Mouse (Mus musculus) hindbrain, embryonic 14.5 days (tissue): ENCODE results near the gene Snai1. TPM values are rescaled to one million over a fixed set of nuclear protein-coding genes. Genes with fewer than 3 reads are reported as not detected.
A peak's percentile ranks its signal among the peaks of the same experiment; 100 is the strongest.

Experiments used
- ATAC-seq: fragments of 200-750 bp; cut with Nextera tagmentation; 2 replicates; pipeline ENCODE4 v1.8.0; 2017; ENCODE audit warnings: moderate number of reproducible peaks, mild to moderate bottlenecking, moderate TSS enrichment, moderate library complexity; ENCODE audit not compliant: low FRiP score
- DNase-seq: peaks from one replicate; pipeline ENCODE4 v3.0.0-alpha.2; 2015; ENCODE audit warnings: low spot score
- H3K27ac ChIP-seq: fragments of 300-500 bp; sonication (generic); 2 replicates; pipeline ENCODE4 v1.5.1; 2014; ENCODE audit warnings: mild to moderate bottlenecking, moderate library complexity
- H3K27me3 ChIP-seq: fragments of 300-500 bp; sonication (generic); 2 replicates; pipeline ENCODE4 v1.6.1; 2014; ENCODE audit warnings: mild to moderate bottlenecking, low read length, mixed read lengths; ENCODE audit not compliant: control insufficient read depth, insufficient read depth
- H3K36me3 ChIP-seq: fragments of 300-500 bp; sonication (generic); replicated peaks from 2 replicates; pipeline ENCODE4 v1.6.1; 2014; ENCODE audit not compliant: control insufficient read depth, insufficient read depth
- H3K4me1 ChIP-seq: fragments of 300-500 bp; sonication (generic); replicated peaks from 2 replicates; pipeline ENCODE4 v1.6.1; 2014; ENCODE audit warnings: antibody characterized with exemption, low read length, mixed read lengths; ENCODE audit not compliant: control insufficient read depth, insufficient read depth
- H3K4me2 ChIP-seq: fragments of 300-500 bp; sonication (generic); replicated peaks from 2 replicates; pipeline ENCODE4 v1.6.1; 2014; ENCODE audit warnings: mild to moderate bottlenecking, moderate library complexity
- H3K4me3 ChIP-seq: fragments of 300-500 bp; sonication (generic); replicated peaks from 2 replicates; pipeline ENCODE4 v1.5.1; 2014; ENCODE audit warnings: mild to moderate bottlenecking, low read length
- H3K9ac ChIP-seq: fragments of 300-500 bp; sonication (generic); 2 replicates; pipeline ENCODE4 v1.6.1; 2014
- H3K9me3 ChIP-seq: fragments of 300-500 bp; sonication (generic); 2 replicates; pipeline ENCODE4 v1.6.1; 2016; ENCODE audit warnings: low read length; ENCODE audit not compliant: control insufficient read depth
- WGBS: fragments of 180-500 bp; shearing (Covaris S2); extraction: QIAGEN DNeasy Blood & Tissue Kit; methylation state at CpG from one replicate; pipeline ENCODE4 v1.1.7; 2014; 5-methylcytosine and 5-hydroxymethylcytosine counted together
- polyA plus RNA-seq: library from polyadenylated mRNA; unstranded; fragments of >200 nt; fragmentation: Nextera tagmentation; extraction: Ambion mirVana; gene quantifications from 2 replicates; pipeline ENCODE4 v1.2.1, GENCODE M21; 2014

Gene Snai1
- polyA plus RNA-seq, 1 experiment from 2014 or later: 7.5 TPM

GRCm38 (mm10) chr2:167559413-167559812 is 21.4 kb downstream of the Snai1 start:
- Histone ChIP-seq H3K9ac (peak overlapping the region; percentile 51), H3K4me1 (0 out of 2 replicates have a peak, but pooled peaks cover 14% of the 10 kb centered on the region), H3K4me3 (no peak overlapping the region; the same call in 1 of the 2 replicates), H3K27ac (no peak overlapping the region), H3K36me3 (no peaks in the 10 kb centered on the region), H3K4me2 (peak overlapping the region; percentile 42), H3K9me3 (no peaks in the 10 kb centered on the region), H3K27me3 (no peaks in the 10 kb centered on the region; the same call in 1 of the 2 replicates)
- DNase-seq: no peak
- ATAC-seq: no peak
- 8% methylated on average over 26 of the region's 27 CpGs for WGBS

- ATAC-seq: no peak
- Histone ChIP-seq H3K4me1 (peaks cover 23% of the 10 kb centered on the region), H3K27me3 (no peaks in the 10 kb centered on the region; the same call in 1 of the 2 replicates), H3K36me3 (no peaks in the 10 kb centered on the region), H3K9me3 (no peaks in the 10 kb centered on the region), H3K27ac (no peak overlapping the region), H3K4me2 (no peak overlapping the region), H3K4me3 (no peak overlapping the region), H3K9ac (no peak overlapping the region; the same call in 1 of the 2 replicates)
- WGBS: 43% methylated on average over 8 of the region's 8 CpGs
- DNase-seq: no peak
Measured at GRCm38 (mm10) chr2:167562101-167562500, 24.1 kb downstream of the Snai1 start.

- H3K4me3 ChIP-seq: no peak overlapping the region
- no peak overlapping the region for H3K4me2 ChIP-seq
- H3K36me3 ChIP-seq: no peaks in the 10 kb centered on the region
- WGBS: 78% methylated on average over 5 of the region's 5 CpGs
- H3K27me3 ChIP-seq: no peaks in the 10 kb centered on the region; the same call in 1 of the 2 replicates
- DNase-seq (no peak), ATAC-seq (no peak)
- no peaks in the 10 kb centered on the region for H3K9me3 ChIP-seq
- no peak overlapping the region for H3K27ac ChIP-seq
- H3K4me1 ChIP-seq: peaks cover 23% of the 10 kb centered on the region
- H3K9ac ChIP-seq: no peak overlapping the region
Measured at GRCm38 (mm10) chr2:167563035-167563434, 25.0 kb downstream of the Snai1 start.

- Histone ChIP-seq H3K36me3 (no peaks in the 10 kb centered on the region), H3K27me3 (no peaks in the 10 kb centered on the region; the same call in 1 of the 2 replicates), H3K9me3 (no peaks in the 10 kb centered on the region), H3K4me3 (no peak overlapping the region), H3K9ac (no peak overlapping the region), H3K4me1 (peaks cover 23% of the 10 kb centered on the region), H3K27ac (no peak overlapping the region), H3K4me2 (no peak overlapping the region)
- DNase-seq (no peak), ATAC-seq (no peak)
- 48% methylated on average over 12 of the region's 12 CpGs for WGBS
Measured at GRCm38 (mm10) chr2:167563703-167564102, 25.7 kb downstream of the Snai1 start.

GRCm38 (mm10) chr2:167564551-167565311 is 26.7 kb downstream of the Snai1 start:
- Histone ChIP-seq H3K9ac (no peak overlapping the region), H3K27ac (no peak overlapping the region), H3K9me3 (no peaks in the 10 kb centered on the region), H3K4me2 (no peak overlapping the region), H3K4me3 (no peak overlapping the region), H3K36me3 (no peaks in the 10 kb centered on the region), H3K27me3 (no peaks in the 10 kb centered on the region; the same call in 1 of the 2 replicates), H3K4me1 (peaks cover 18% of the 10 kb centered on the region)
- ATAC-seq (no peak), DNase-seq (no peak)
- WGBS: 76% methylated on average over 13 of the region's 13 CpGs

- no peak for DNase-seq
- Histone ChIP-seq H3K9ac (no peak overlapping the region), H3K27me3 (no peaks in the 10 kb centered on the region), H3K4me1 (peaks cover 16% of the 10 kb centered on the region), H3K9me3 (no peaks in the 10 kb centered on the region), H3K36me3 (no peaks in the 10 kb centered on the region), H3K4me3 (no peak overlapping the region), H3K27ac (no peak overlapping the region), H3K4me2 (0 out of 2 replicates have a peak overlapping the region, but pooled peaks have one; percentile 25)
- WGBS: 69% methylated on average over 3 of the region's 3 CpGs
- ATAC-seq: no peak
Measured at GRCm38 (mm10) chr2:167565312-167565656, 27.3 kb downstream of the Snai1 start.

GRCm38 (mm10) chr2:167565682-167566081 is 27.7 kb downstream of the Snai1 start:
- DNase-seq (no peak), ATAC-seq (no peak)
- H3K9ac ChIP-seq: no peak overlapping the region
- H3K27ac ChIP-seq: no peak overlapping the region
- no peaks in the 10 kb centered on the region for H3K9me3 ChIP-seq
- H3K4me3 ChIP-seq: no peak overlapping the region
- 25% methylated on average over 19 of the region's 19 CpGs for WGBS
- peak overlapping the region; percentile 25; the same call in 1 of the 2 replicates for H3K4me2 ChIP-seq
- H3K4me1 ChIP-seq: peaks cover 16% of the 10 kb centered on the region
- no peaks in the 10 kb centered on the region for H3K36me3 ChIP-seq
- H3K27me3 ChIP-seq: no peaks in the 10 kb centered on the region

- Histone ChIP-seq H3K36me3 (no peaks in the 10 kb centered on the region), H3K4me2 (no peak overlapping the region), H3K27me3 (no peaks in the 10 kb centered on the region), H3K9me3 (no peaks in the 10 kb centered on the region), H3K4me3 (no peak overlapping the region), H3K9ac (no peak overlapping the region), H3K27ac (no peak overlapping the region), H3K4me1 (peaks cover 9% of the 10 kb centered on the region)
- ATAC-seq (no peak), DNase-seq (no peak)
- 84% methylated on average over 9 of the region's 9 CpGs for WGBS
Measured at GRCm38 (mm10) chr2:167568112-167568511, 30.1 kb downstream of the Snai1 start.

GRCm38 (mm10) chr2:167569934-167570651 is 32.1 kb downstream of the Snai1 start:
- WGBS: 63% methylated on average over 13 of the region's 13 CpGs
- no peak for ATAC-seq

More at GRCm38 (mm10) chr2:167569934-167570651, 32.1 kb downstream of the Snai1 start:
- no peak for DNase-seq
- Histone ChIP-seq H3K27ac (no peak overlapping the region), H3K36me3 (no peaks in the 10 kb centered on the region), H3K27me3 (no peaks in the 10 kb centered on the region), H3K9ac (no peak overlapping the region), H3K4me1 (peaks cover 4% of the 10 kb centered on the region), H3K4me3 (no peak overlapping the region), H3K4me2 (no peak overlapping the region), H3K9me3 (no peaks in the 10 kb centered on the region)
